Mouse (Mus musculus): ENCODE measurements around the gene Umod. TPM values are rescaled to one million over a fixed set of nuclear protein-coding genes. Genes with fewer than 3 reads are reported as not detected.

Umod gene
- total RNA-seq, 1 experiment from 2014 or later = not detected

- DNase-seq = peak; percentile 63
Observed at GRCm38 (mm10) chr7:119427180-119427616, 51.9 kb downstream of the Umod start.

- DNase-seq = no peak
Observed at GRCm38 (mm10) chr7:119420730-119421129, 58.4 kb downstream of the Umod start.

- DNase-seq = no peak
Observed at GRCm38 (mm10) chr7:119418523-119418922, 60.6 kb downstream of the Umod start.

Other genes starting within 250 kb of the Umod start
- gene Gp2, start 20.0 kb downstream of the Umod start, total RNA-seq (2021) = not detected in 2 replicates
- 3.0 and 3.3 TPM in 2 replicates for gene Acsm5, start 40.2 kb upstream of the Umod start, total RNA-seq (2021)
- not detected in 2 replicates for gene Pdilt, start 44.2 kb upstream of the Umod start, total RNA-seq (2021)
- gene Acsm2, start 75.1 kb upstream of the Umod start, total RNA-seq (2021) = not detected in 2 replicates
- gene Acsm1, start 127.7 kb upstream of the Umod start, total RNA-seq (2021) = 3.5 TPM in 1 of 2 replicates, not detected in the other
- not detected in 2 replicates for gene Acsm4, start 210.7 kb upstream of the Umod start, total RNA-seq (2021)
- gene Thumpd1, start 241.5 kb upstream of the Umod start, total RNA-seq (2021) = 31.1 and 35.9 TPM in 2 replicates